Mouse (Mus musculus): ENCODE measurements around the gene Kidins220. TPM values are rescaled to one million over a fixed set of nuclear protein-coding genes. Genes with fewer than 3 reads are reported as not detected.
A peak's percentile ranks its signal among the peaks of the same experiment; 100 is the strongest.

The Kidins220 gene
- 72.1 and 76.2 TPM in 2 replicates for polyA plus RNA-seq (2012; rRNA removed)

- TF ChIP-seq CTCF (IDR thresholded peaks at IDR 0.05; ENCODE audit: borderline replicate concordance, control insufficient read depth, extremely low read depth, insufficient read depth, low read length, poor library complexity) = 0 out of 2 replicates have a peak, but pooled peaks have one; percentile 23
- peak; percentile 78; the same call in 1 of the 2 replicates for TF ChIP-seq POLR2A (IDR thresholded peaks at IDR 0.05; ENCODE audit: control insufficient read depth, extremely low read depth, insufficient read depth, low read length, poor library complexity)
- 17% methylated on average over 29 of the region's 29 CpGs for WGBS
These were observed at the start of gene Kidins220 for GRCm38 (mm10) chr12:24974446-24975114. Kidins220 (plus strand) TSS chr12:24974925.

GRCm38 (mm10) chr12:24925276-24925675 is 49.4 kb upstream of the Kidins220 start:
- H3K27me3 ChIP-seq (ENCODE audit: control insufficient read depth, insufficient read depth, low read length) = no peaks in the 10 kb centered on the region
- WGBS = 97% methylated on average over 5 of the region's 5 CpGs
- no peaks in the 10 kb centered on the region; the same call in 1 of the 2 replicates for H3K4me1 ChIP-seq (replicated peaks; ENCODE audit: control insufficient read depth, insufficient read depth, low read length)
- H3K4me3 ChIP-seq (ENCODE audit: control insufficient read depth, insufficient read depth, low read length) = no peak overlapping the region
- no peak for DNase-seq
- no peak overlapping the region for H3K27ac ChIP-seq (ENCODE audit: control insufficient read depth, insufficient read depth, low read length)
- no peaks in the 10 kb centered on the region for H3K36me3 ChIP-seq (ENCODE audit: control insufficient read depth, insufficient read depth, low read length)
- TF ChIP-seq POLR2A (IDR thresholded peaks at IDR 0.05; ENCODE audit: control insufficient read depth, extremely low read depth, insufficient read depth, low read length, poor library complexity) (no peak), CTCF (IDR thresholded peaks at IDR 0.05; ENCODE audit: borderline replicate concordance, control insufficient read depth, extremely low read depth, insufficient read depth, low read length, poor library complexity) (no peak)

More at GRCm38 (mm10) chr12:24974446-24975114, at the start of gene Kidins220:
- peaks cover 22% of the 10 kb centered on the region for H3K4me1 ChIP-seq (replicated peaks; ENCODE audit: control insufficient read depth, insufficient read depth, low read length)
- no peaks in the 10 kb centered on the region for H3K27me3 ChIP-seq (ENCODE audit: control insufficient read depth, insufficient read depth, low read length)
- DNase-seq = peak; percentile 95
- H3K27ac ChIP-seq (ENCODE audit: control insufficient read depth, insufficient read depth, low read length) = peak within 1 kb of the TSS; percentile 79
- H3K4me3 ChIP-seq (ENCODE audit: control insufficient read depth, insufficient read depth, low read length) = peak within 1 kb of the TSS; percentile 61
- no peaks in the 10 kb centered on the region for H3K36me3 ChIP-seq (ENCODE audit: control insufficient read depth, insufficient read depth, low read length)

- H3K4me1 ChIP-seq (replicated peaks; ENCODE audit: control insufficient read depth, insufficient read depth, low read length) = no peaks in the 10 kb centered on the region; the same call in 1 of the 2 replicates
- H3K27me3 ChIP-seq (ENCODE audit: control insufficient read depth, insufficient read depth, low read length) = no peaks in the 10 kb centered on the region
- H3K4me3 ChIP-seq (ENCODE audit: control insufficient read depth, insufficient read depth, low read length) = no peak overlapping the region
- no peaks in the 10 kb centered on the region for H3K36me3 ChIP-seq (ENCODE audit: control insufficient read depth, insufficient read depth, low read length)
- TF ChIP-seq CTCF (IDR thresholded peaks at IDR 0.05; ENCODE audit: borderline replicate concordance, control insufficient read depth, extremely low read depth, insufficient read depth, low read length, poor library complexity) (no peak), POLR2A (IDR thresholded peaks at IDR 0.05; ENCODE audit: control insufficient read depth, extremely low read depth, insufficient read depth, low read length, poor library complexity) (no peak)
- no peak overlapping the region for H3K27ac ChIP-seq (ENCODE audit: control insufficient read depth, insufficient read depth, low read length)
- WGBS = 90% methylated on average over 4 of the region's 4 CpGs
- DNase-seq = no peak
These were observed 49.0 kb upstream of the Kidins220 start for GRCm38 (mm10) chr12:24925684-24926083.

- WGBS = 94% methylated on average over 18 of the region's 18 CpGs
- no peaks in the 10 kb centered on the region; the same call in 1 of the 2 replicates for H3K4me1 ChIP-seq (replicated peaks; ENCODE audit: control insufficient read depth, insufficient read depth, low read length)
- H3K27ac ChIP-seq (ENCODE audit: control insufficient read depth, insufficient read depth, low read length) = no peak overlapping the region
- TF ChIP-seq CTCF (IDR thresholded peaks at IDR 0.05; ENCODE audit: borderline replicate concordance, control insufficient read depth, extremely low read depth, insufficient read depth, low read length, poor library complexity) = no peak
- no peak for TF ChIP-seq POLR2A (IDR thresholded peaks at IDR 0.05; ENCODE audit: control insufficient read depth, extremely low read depth, insufficient read depth, low read length, poor library complexity)
- no peak overlapping the region for H3K4me3 ChIP-seq (ENCODE audit: control insufficient read depth, insufficient read depth, low read length)
- H3K36me3 ChIP-seq (ENCODE audit: control insufficient read depth, insufficient read depth, low read length) = no peaks in the 10 kb centered on the region
- H3K27me3 ChIP-seq (ENCODE audit: control insufficient read depth, insufficient read depth, low read length) = no peaks in the 10 kb centered on the region
- DNase-seq = no peak
These were observed 46.5 kb upstream of the Kidins220 start for GRCm38 (mm10) chr12:24928051-24928748.

GRCm38 (mm10) chr12:24929043-24929442 is 45.7 kb upstream of the Kidins220 start:
- WGBS = 94% methylated on average over 7 of the region's 7 CpGs
- Histone ChIP-seq H3K36me3 (ENCODE audit: control insufficient read depth, insufficient read depth, low read length) (no peaks in the 10 kb centered on the region), H3K4me1 (replicated peaks; ENCODE audit: control insufficient read depth, insufficient read depth, low read length) (no peaks in the 10 kb centered on the region; the same call in 1 of the 2 replicates), H3K4me3 (ENCODE audit: control insufficient read depth, insufficient read depth, low read length) (no peak overlapping the region), H3K27me3 (ENCODE audit: control insufficient read depth, insufficient read depth, low read length) (no peaks in the 10 kb centered on the region), H3K27ac (ENCODE audit: control insufficient read depth, insufficient read depth, low read length) (no peak overlapping the region)
- TF ChIP-seq CTCF (IDR thresholded peaks at IDR 0.05; ENCODE audit: borderline replicate concordance, control insufficient read depth, extremely low read depth, insufficient read depth, low read length, poor library complexity) = no peak
- no peak for TF ChIP-seq POLR2A (IDR thresholded peaks at IDR 0.05; ENCODE audit: control insufficient read depth, extremely low read depth, insufficient read depth, low read length, poor library complexity)
- no peak for DNase-seq

- Histone ChIP-seq H3K27me3 (ENCODE audit: control insufficient read depth, insufficient read depth, low read length) (no peaks in the 10 kb centered on the region), H3K27ac (ENCODE audit: control insufficient read depth, insufficient read depth, low read length) (no peak overlapping the region), H3K4me1 (replicated peaks; ENCODE audit: control insufficient read depth, insufficient read depth, low read length) (no peaks in the 10 kb centered on the region; the same call in 1 of the 2 replicates), H3K36me3 (ENCODE audit: control insufficient read depth, insufficient read depth, low read length) (no peaks in the 10 kb centered on the region), H3K4me3 (ENCODE audit: control insufficient read depth, insufficient read depth, low read length) (no peak overlapping the region)
- no peak for TF ChIP-seq CTCF (IDR thresholded peaks at IDR 0.05; ENCODE audit: borderline replicate concordance, control insufficient read depth, extremely low read depth, insufficient read depth, low read length, poor library complexity)
- DNase-seq = no peak
- 97% methylated on average over 3 of the region's 3 CpGs for WGBS
These were observed 44.0 kb upstream of the Kidins220 start for GRCm38 (mm10) chr12:24930760-24931159.

Measured in thymus, adult 2 months (tissue).